Mouse (Mus musculus): ENCODE results near the gene Sh2d6. TPM values are rescaled to one million over a fixed set of nuclear protein-coding genes. Genes with fewer than 3 reads are reported as not detected.
"Not testable (repeated sequence)": the region's sequence is repeated elsewhere in the genome, so short reads cannot be mapped to it uniquely, and the experiment has no call there.

The Sh2d6 gene
- total RNA-seq, 4 experiments from 2014 or later, result 0.29 to 0.61 (median 0.40) TPM

DNA sequence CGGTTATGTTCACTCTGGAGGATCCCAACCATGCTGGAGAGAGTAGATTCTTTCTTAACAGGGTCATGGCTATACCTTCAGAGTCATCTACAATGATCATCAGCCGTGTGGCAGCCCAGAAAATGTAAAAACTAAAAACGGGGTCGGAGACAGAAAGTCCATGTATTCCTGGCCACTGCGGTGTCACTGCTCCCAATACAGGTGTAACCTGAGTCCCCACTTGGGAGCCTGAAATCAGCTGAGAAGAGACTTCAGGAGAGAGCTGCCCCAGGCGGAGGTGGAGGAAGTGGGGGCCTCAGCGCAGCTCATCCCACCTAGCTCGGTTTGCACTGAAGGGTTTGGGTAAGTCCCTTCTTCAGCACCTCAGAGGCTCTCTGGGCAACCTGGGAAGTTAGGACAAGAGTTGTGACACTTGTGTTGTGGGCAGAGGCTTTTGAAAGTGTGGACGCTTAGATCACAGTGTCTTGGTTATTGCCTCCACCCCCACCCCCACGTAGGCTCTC, 16.5 kb upstream of the Sh2d6 start:
- no peak for DNase-seq (ENCODE audit: low spot score in 2 of 2)

DNA sequence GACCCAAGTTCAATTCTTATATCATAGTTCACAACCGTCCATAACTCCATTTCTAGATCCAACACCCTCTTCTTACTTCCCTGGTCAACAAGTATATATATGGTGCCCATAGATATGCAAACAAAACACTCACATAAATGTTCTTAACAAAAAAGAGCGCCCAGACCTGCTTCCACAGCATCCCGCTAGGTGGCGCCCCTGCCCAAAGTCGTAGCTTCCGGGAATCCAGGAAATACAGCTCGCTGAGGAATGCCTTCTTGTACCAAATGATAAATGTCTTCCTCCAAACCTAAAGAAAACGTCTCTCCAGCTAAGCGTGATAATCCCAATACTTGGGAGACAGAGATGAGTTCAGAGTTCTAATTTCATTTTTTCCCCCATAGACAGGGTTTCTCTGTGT, 13.7 kb upstream of the Sh2d6 start:
- peak; percentile 53 to 67 for DNase-seq (ENCODE audit: low spot score in 2 of 2)

DNA sequence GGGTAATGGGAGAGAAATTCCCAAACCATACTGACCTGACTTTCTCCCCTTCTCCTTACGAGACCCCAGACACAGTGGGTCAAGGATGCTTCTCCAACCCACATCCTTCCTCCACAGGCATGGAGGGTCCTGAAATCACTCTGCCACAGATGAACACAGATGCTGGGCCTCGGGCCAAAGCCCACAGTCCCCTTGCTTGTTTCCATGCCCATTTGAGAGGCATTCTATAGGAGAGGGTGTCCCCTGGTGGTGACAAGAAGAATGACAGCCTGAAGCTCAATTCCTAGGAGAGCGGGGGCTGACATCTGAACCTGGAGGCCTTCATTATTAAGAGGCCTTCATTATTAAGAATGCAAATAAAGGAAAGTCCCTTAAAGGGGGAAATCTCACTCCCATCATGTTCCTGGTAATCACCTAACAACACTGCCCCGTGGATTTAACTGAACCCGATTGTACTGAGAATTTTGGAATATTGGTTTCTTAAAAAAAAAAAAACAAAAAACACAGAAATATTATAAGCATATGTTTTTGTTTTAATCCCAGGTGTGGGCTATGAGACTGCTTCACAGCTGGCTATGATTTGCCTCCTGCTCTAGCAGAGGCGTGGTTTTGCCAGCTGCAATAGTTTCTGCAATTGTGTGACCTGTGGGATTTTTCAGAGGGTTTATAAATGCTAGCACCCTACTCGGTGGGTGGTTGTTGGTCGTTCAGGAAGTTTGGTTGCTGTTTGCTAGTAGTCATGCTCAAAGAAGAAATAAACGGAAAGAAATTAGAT, 12.7 kb upstream of the Sh2d6 start:
- DNase-seq (ENCODE audit: low spot score in 2 of 2), result peak in 1 of 2 experiments; percentile 41

DNA sequence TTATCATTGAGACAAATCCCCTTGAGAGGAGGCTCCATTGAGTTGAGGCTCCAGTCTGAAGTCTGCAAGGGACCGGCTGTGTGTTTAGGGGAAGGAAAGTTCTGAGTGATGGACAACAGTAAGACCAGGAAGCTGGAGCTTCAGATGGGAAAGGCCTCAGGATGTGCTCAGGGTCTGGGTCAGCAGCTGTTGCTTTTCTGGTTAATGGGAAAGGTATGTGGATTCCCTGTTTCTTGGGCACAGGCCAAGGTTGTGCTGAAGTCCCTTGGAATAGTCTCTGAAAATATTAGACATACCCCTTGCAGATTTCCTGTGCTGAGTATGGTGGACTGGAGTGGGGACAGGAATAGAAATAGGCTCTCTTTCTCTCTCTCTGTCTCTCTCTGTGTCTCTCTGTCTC, 12.0 kb upstream of the Sh2d6 start:
- not testable (repeated sequence) for DNase-seq (ENCODE audit: low spot score in 2 of 2)

DNA sequence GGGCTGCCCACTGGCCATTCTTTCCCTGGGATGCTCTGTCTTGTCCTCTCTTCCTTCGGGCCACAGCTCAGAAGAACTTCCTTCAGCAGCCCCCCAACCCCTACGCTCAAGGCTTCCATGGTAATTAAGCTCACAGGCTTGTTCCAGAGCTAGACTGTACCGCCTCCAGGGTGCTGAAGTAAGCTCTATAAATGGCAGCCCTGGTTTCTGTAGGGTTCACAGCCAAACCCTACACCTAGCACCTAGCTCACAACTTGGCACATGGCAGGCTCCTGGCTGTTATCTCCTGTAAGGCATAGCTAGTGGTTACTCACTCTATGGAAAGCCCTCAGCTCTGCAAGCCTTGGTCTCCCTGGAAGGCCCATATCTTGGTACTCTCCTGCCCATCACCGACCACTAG, 11.1 kb upstream of the Sh2d6 start:
- DNase-seq (ENCODE audit: low spot score in 2 of 2), result no peak

DNA sequence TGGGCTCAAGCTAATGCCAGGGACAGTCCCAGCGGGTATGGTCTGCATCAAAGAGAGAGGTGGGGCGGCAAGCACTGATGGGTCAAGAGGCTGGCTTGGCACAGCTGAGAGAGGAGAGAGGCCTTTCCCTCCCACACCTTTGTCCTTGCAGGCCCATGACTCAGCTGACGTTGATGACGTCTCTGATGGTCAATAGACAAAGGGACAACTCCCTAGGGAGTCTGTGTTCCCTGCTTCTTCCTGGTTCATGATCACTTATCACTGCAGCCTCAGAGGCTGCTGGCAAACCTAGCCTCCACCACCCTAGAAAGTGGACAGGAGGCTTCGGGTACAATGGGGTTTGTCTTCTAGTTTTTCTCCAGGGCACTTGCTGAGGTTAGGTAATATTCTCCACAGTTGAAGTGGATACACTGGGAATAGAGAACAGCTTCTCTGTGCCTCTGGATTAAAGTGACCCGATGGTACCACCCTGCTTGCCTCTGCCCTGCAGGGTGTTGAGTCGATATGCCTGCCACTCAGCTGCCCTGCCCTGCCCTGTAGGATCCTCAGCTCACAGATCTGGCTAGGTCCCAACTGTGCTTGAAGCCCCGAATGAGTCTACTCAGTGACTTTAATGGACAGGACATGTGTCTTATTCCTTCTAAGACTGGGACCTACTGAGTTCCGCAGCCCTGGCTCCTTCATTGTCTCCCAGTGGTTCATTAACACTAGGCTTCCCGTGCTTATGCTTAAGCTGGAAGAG, 7.1 kb upstream of the Sh2d6 start:
- DNase-seq (ENCODE audit: low spot score in 2 of 2), result no peak

DNA sequence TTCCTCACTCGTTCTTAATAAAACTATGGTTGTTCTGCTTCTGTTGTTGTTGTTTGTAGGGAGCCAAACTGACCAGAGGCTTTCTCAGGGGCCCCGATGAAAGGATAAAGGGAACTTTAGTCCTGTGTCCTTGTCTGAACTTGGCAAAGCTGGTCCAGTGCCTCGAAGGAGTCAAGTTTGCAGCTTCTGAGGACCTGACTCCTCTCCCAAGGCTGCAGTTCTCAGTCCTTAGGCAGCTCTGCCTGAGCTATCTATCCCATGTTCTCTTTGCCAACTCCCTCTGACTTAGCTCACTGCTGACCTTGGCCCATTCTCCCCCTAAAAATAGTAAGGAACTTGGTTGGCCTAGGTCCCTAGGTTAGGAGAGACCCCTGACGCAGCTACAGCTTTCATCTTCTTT, 5.6 kb upstream of the Sh2d6 start:
- no peak for DNase-seq (ENCODE audit: low spot score in 2 of 2)

DNA sequence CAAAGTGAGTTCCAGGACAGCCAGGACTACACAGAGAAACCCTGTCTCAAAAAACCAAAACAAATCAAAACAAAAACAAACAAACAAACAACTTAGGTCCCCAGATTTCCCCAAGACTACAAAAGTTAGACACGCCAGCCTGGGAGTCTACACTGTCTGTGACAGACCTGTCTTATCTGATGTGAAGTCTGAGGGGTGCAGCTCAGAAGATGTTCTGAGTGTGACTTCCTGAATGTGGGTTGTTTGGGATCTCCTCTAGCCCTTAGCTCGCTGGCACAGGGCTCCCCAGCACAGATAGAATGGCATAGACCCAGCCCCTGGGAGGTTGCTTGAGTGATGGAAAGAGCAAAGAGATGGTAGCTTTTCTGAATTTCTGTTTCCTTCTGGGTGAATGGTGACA, 2.7 kb upstream of the Sh2d6 start:
- no peak for DNase-seq (ENCODE audit: low spot score in 2 of 2)

DNA sequence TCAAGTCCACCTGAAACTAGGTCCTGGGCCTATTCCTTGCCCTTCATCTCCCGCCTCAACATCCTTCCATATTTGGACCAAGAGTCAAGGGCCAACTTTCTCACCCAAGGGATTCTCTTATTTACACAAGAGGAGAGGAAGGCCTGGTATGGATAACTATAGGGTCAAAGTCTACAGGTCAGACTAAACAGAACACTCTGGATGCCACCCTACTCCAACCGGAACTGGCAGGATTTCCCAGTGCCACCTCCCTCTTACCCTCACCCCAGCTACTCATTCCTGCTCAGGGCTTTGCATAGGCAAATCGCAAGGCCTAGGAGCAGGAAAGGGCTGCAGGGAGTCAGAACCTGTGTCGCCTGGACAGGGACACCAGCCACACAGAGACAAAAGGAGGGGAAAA, 1.7 kb upstream of the Sh2d6 start:
- no peak for DNase-seq (ENCODE audit: low spot score in 2 of 2)

DNA sequence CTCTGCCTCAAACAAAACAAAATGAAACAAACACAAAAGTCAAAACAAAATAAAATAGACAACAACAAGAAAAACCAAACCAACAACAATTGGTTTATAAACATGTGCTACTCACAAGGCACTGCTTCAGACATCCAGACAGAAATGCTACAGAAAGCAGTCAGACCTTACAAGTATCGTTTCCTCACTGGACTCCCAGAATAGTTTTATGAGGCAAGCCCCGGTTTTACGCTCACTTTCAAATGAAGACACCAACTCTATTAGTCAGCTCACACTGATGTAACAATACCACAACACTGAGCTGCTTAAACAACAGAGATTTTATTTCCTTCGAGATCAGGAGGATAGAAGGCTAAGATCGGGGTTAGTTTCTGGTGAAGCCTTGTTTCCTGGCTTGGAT, 781 bp upstream of the Sh2d6 start:
- DNase-seq (ENCODE audit: low spot score in 2 of 2), result no peak

DNA sequence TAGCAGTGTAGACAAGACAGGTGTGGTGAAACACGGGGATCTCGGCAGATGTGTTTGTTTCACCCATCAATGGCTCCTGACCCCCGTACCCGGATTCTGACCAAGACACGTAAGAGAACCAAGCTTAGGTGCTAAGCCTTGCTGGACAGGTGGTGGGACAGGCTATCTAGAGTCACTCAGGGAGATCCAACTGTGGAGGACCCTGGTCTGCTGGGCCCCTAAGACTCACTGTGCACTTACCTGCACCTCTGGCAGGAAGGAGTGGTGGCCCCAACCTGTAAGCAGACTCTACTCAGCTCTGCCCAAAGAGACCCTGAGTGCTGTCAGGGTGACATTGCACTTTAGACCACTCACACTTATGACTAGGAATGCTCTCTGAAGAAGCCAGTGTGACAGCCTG, 603 bp downstream of the Sh2d6 start:
- no peak for DNase-seq (ENCODE audit: low spot score in 2 of 2)

DNA sequence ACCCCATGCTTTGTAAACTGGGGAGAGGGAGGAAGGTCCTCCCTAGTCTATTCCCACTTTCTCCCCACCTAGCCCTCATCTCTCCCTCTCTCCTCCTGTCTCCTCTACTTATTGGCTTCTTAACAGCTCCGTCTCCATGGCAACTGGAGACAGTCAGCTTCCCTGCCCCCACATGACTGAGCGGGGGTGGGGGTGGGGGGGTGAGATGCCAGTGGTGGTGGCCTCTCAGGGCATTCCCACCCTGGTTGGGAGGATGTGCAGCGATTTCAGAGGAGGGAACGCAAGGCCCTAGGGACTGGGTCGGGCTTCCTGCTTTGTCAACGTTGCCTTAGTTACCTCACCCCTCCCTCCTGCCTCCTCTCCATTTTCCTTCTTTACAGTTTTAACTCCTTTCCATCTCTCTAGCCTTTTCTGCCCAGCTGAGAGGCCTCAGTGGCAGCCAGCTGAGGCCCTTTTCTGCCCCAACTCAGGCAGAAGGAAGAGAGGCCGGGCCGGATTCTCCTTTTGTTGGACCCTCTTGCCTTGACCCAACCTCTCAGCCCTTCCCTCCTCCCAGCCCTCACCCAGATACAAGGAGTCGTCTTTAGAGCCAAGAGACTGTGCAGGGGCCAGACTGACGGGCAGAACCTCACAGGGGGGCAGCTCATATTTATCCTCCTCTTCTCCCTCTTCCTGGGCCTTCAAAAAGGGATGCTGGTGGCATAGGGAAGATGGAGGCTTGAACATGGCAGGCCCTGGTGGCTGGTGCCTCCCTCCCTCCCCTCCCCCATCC, 1.4 kb downstream of the Sh2d6 start:
- peak in 1 of 2 experiments; percentile 32 for DNase-seq (ENCODE audit: low spot score in 2 of 2)

DNA sequence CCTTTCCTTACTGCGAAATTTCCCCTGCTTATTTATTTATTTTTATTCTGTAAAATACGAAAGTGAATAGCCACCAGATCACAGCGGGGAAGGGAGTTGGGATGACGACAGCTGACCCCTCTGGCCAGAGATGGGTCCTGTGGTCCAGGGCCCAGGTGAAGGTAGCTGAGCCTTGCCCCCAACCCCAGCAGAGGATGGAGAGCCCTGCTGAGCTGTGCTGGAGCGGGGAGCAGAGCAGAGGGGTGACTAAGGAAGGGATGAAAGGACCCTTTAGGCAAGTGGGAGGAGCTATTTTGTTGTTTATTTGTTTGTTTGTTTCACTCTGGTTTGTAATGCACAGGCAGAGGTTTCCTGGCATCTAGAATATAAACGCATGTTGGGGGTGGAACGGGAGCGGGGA, 2.2 kb downstream of the Sh2d6 start:
- DNase-seq (ENCODE audit: low spot score in 2 of 2), result no peak

DNA sequence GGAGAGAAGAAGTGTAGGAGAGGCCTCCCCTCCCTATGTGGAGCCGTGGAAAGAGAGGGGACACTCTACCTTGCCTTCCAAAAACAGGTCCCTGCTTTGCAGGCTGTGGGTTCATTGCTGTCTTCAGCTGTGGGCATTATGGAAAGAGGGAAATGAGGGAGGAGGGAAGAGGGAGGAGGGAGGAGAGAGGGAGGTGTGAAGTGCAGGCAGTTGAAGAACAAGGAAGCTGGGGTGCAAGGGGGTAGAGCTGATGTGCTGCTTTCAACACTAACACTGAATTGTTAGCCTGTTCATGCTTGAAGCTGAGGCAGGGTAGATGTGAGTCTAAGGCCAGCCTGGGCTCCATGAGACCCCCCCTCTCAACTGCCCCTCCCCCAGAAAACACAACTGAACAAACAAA, 2.7 kb downstream of the Sh2d6 start:
- DNase-seq (ENCODE audit: low spot score in 2 of 2), result no peak

DNA sequence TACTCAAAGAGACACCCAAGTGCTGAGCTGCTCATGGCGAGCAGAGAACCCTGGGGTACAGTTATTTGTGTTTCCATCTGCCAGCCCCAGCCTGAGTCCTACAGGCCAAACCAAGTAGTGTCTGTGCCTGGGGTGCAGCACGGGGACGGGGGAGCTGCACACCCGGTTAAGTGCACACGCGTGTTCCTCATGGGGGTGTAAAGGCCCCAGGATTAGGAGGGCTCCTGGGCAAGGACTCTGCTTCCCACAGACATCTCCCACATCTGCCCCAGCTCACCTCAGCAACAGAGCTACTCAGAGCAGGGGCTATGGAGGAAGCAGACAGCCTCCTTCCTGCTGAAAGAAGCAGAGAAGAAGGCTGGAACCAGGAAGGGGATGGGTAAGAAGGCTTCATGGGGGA, 5.9 kb downstream of the Sh2d6 start:
- no peak for DNase-seq (ENCODE audit: low spot score in 2 of 2)

DNA sequence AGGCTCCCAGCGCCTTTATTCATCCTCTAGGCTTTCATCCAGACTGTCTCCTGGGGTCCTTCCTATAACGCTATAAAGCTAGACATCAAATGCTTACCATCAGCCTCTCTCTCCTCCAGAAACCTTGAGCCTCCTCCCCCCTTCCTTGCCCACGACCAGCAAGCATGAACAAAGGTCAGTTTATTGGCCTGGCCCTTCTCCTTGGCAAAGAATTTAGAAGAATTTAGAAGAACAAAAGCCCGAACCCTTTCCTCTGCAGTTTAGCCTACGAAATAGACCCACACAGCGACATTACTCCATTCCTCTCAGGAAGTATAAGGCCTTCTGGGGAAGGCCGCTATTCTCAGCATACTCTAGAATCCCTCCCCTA, 8.5 kb downstream of the Sh2d6 start:
- DNase-seq (ENCODE audit: low spot score in 2 of 2), result no peak

DNA sequence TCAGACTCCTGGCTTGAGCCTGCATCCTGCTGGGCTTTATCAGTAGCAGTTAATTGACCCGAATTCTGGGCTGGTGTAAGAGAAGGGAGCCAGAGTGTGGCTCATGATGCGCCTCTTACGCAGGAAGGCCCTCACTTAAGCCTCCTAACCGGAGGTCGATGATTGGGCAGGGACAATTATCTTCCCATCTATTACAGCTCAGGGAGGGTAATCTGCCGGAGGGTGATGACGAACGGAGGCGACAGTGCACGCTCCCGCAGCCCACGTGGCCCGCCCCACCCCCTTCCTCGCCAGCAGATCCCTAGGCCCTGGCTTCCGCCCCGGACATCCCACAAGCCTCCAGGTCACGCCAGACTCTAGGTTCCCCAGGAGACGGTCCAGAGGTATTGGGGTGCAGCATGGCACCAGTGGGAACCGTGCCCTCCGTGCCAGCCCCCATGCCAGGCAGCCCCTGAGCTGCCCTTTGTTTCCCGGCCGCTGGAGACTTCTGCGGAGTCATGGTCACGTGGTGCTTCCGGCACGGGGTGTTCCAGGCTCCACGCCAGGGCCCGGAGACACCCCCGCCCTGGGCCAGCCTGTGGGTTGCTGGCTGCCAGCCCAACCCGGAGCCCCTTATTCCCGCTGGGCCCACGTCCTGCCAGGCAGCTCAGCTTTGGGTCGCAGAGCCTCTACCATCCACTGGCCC, 9.0 kb downstream of the Sh2d6 start:
- DNase-seq (ENCODE audit: low spot score in 2 of 2), result peak; percentile 75 to 81

DNA sequence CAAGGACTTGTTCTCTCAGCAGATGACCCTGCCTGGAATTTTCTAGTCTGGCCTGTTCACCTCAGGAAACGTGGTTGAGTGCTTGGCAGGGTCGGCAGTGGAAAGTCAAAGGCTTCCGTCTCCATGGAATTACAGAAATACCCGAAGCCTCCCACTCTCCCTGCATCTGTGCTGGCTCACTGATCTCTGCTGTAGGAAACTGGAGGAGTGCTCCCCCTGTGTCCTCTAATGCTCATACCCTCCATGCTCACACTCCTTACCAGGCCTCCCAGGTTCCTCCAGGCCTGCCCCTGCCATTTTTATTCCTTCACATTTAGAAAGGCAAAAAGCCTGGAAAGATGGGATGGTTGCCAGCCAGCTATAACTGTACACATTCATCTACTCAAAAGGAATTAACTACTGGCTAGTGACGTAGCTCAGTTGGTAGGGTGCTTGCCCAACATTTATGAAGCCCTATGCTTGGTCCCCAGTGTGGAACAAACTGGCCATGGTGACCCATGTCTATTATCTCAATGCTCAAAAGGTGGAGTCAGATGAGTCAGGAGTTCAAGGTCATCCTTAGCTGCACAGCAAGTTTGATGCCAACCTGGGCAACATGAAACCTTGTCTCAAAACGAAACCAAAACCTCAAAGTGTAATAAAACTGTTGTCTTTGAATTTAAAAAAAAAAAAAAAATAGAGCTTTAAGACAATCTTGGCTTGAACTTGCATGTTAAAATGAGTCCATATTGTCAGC, 10.7 kb downstream of the Sh2d6 start:
- no peak for DNase-seq (ENCODE audit: low spot score in 2 of 2)

DNA sequence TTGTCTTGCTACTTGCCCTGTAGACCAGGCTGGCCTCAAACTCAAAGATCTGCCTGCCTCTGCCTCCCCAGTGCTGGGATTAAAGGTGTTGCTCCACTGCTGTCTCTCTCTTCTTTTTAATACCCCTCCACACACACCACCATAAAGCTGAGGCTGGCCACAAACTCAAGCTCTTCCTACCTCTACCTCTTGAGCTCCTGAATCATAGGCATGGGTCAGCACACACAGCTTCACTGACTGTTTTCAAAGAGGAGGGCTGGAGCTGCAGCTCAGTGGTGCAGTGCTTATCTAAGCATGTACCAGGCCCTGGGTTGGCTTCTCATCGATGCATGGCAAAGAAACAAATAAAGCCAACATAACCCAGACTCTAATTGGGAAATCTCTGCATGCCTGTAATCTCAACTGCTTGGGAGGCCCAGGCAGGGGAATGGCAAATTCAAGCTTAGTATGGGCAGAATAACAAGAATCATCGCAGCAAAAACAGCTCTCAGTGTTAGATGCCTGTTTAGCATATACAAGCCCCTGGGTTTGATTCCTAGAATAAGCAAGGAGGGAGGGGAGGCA, 11.6 kb downstream of the Sh2d6 start:
- DNase-seq (ENCODE audit: low spot score in 2 of 2), result no peak

DNA sequence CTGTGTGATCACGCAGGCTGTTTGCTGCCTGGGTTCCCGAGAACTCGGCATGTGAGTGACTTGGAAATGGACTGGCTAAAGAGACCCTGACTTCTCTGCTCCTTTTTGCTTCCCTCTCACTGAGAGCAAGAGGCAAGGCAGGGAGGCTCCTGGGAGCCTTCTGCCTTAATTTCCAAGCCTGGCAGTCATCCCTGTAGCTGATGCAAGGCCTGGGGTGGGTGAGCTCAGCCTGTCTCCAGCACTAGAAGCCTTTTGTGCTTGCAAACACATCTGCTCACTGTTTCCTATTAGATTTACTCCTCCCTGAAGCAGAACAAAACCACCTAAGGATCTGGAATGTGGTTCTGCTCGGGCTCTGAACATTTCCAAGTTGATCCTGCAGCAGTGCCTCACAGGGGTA, 12.9 kb downstream of the Sh2d6 start:
- DNase-seq (ENCODE audit: low spot score in 2 of 2), result peak in 1 of 2 experiments; percentile 24
